Mouse (Mus musculus) MEL (cell line): ENCODE data around the gene N4bp2l2. TPM values are rescaled to one million over a fixed set of nuclear protein-coding genes. Genes with fewer than 3 reads are reported as not detected.

Experiments used
- DNase-seq: peaks from one replicate; pipeline ENCODE4 v3.0.0; 2011; ENCODE audit warnings: low read depth, low spot score
- H3K27ac ChIP-seq: 2 replicates; pipeline ENCODE4 v1.5.1; 2012; ENCODE audit warnings: low read depth, mild to moderate bottlenecking, control low read depth, low read length, moderate library complexity; ENCODE audit not compliant: control insufficient read depth
- H3K27me3 ChIP-seq, 2 experiments: fragments of 150-350 bp in 1 of 2; sonication (generic) in 1 of 2; 2 replicates each; pipeline ENCODE4 v1.6.1; 2012; ENCODE audit warnings: low read length in 2 of 2, mild to moderate bottlenecking in 2 of 2, improper control_type of control experiment in 1 of 2, moderate library complexity in 1 of 2; ENCODE audit not compliant: insufficient read depth in 2 of 2, control insufficient read depth in 1 of 2
- H3K36me3 ChIP-seq, 2 experiments: 2 replicates each; pipeline ENCODE4 v1.6.1; 2012 to 2014; ENCODE audit warnings: low read length in 2 of 2, improper control_type of control experiment in 1 of 2, inconsistent platforms in 1 of 2, mild to moderate bottlenecking in 1 of 2; ENCODE audit not compliant: insufficient read depth in 2 of 2, control insufficient read depth in 1 of 2
- H3K4me1 ChIP-seq, 2 experiments: fragments of 150-350 bp in 1 of 2; sonication (generic) in 1 of 2; 2 replicates each; pipeline ENCODE4 v1.6.1; 2012; ENCODE audit warnings: low read length in 2 of 2, improper control_type of control experiment in 1 of 2, mild to moderate bottlenecking in 1 of 2; ENCODE audit not compliant: insufficient read depth in 2 of 2, control insufficient read depth in 1 of 2
- H3K4me3 ChIP-seq, 2 experiments: fragments of 150-350 bp in 1 of 2; sonication (generic) in 1 of 2; 2 replicates each; pipeline ENCODE4 v1.5.1; 2012; ENCODE audit warnings: low read depth in 2 of 2, low read length in 2 of 2, mild to moderate bottlenecking in 2 of 2, moderate library complexity in 2 of 2, control low read depth in 1 of 2, improper control_type of control experiment in 1 of 2; ENCODE audit not compliant: control insufficient read depth in 1 of 2, insufficient read depth in 1 of 2
- H3K79me2 ChIP-seq: 2 replicates; pipeline ENCODE4 v1.6.1; 2012; ENCODE audit warnings: mild to moderate bottlenecking, low read length, moderate library complexity; ENCODE audit not compliant: control insufficient read depth, poor library complexity, insufficient read depth
- H3K9ac ChIP-seq: 2 replicates; pipeline ENCODE4 v1.6.1; 2012; ENCODE audit warnings: low read depth, mild to moderate bottlenecking, control low read depth, low read length, moderate library complexity; ENCODE audit not compliant: control insufficient read depth, poor library complexity, severe bottlenecking
- H3K9me3 ChIP-seq: fragments of 150-350 bp; sonication (generic); replicated peaks from 2 replicates; pipeline ENCODE4 v1.6.1; 2012; ENCODE audit warnings: mild to moderate bottlenecking, low read length, improper control_type of control experiment, moderate library complexity; ENCODE audit not compliant: insufficient read depth
- BHLHE40 ChIP-seq: IDR thresholded peaks from 2 replicates; pipeline ENCODE4 v1.6.1; 2012; ENCODE audit warnings: low read depth, mild to moderate bottlenecking, inconsistent platforms, low read length, improper control_type of control experiment, borderline replicate concordance
- CHD1 ChIP-seq: IDR thresholded peaks from 2 replicates; pipeline ENCODE4 v1.6.1; 2012; ENCODE audit warnings: low read depth, mild to moderate bottlenecking, inconsistent platforms, low read length, improper control_type of control experiment
- CHD2 ChIP-seq: IDR thresholded peaks from 2 replicates; pipeline ENCODE4 v1.6.1; 2011; ENCODE audit warnings: low read length, improper control_type of control experiment
- CTCF ChIP-seq, 3 experiments: IDR thresholded peaks in 2 of 3; conservative IDR thresholded peaks in 1 of 3; 2 replicates each; pipeline ENCODE4 v1.5.1; 2011 to 2012; ENCODE audit warnings: low read length in 3 of 3, low read depth in 2 of 3, mild to moderate bottlenecking in 2 of 3, improper control_type of control experiment in 1 of 3, inconsistent platforms in 1 of 3, mixed read lengths in 1 of 3, moderate library complexity in 1 of 3; ENCODE audit not compliant: control insufficient read depth in 1 of 3, insufficient read depth in 1 of 3, poor library complexity in 1 of 3, severe bottlenecking in 1 of 3
- E2F4 ChIP-seq: IDR thresholded peaks from 2 replicates; pipeline ENCODE4 v1.6.1; 2011; ENCODE audit warnings: low read depth, low read length, improper control_type of control experiment, borderline replicate concordance
- ELF1 ChIP-seq: IDR thresholded peaks from 2 replicates; pipeline ENCODE4 v1.6.1; 2014; ENCODE audit warnings: low read depth, mild to moderate bottlenecking, inconsistent platforms, low read length, improper control_type of control experiment, moderate library complexity
- ETS1 ChIP-seq: IDR thresholded peaks from 2 replicates; pipeline ENCODE4 v1.6.1; 2012; ENCODE audit warnings: low read depth, mild to moderate bottlenecking, inconsistent platforms, low read length, improper control_type of control experiment, moderate library complexity
- GATA1 ChIP-seq: IDR thresholded peaks from 2 replicates; pipeline ENCODE4 v1.6.1; 2011; ENCODE audit warnings: low read depth, low read length, improper control_type of control experiment
- HCFC1 ChIP-seq: IDR thresholded peaks from 2 replicates; pipeline ENCODE4 v1.6.1; 2012; ENCODE audit warnings: low read depth, mild to moderate bottlenecking, inconsistent platforms, low read length, improper control_type of control experiment, moderate library complexity
- JUND ChIP-seq: IDR thresholded peaks from 2 replicates; pipeline ENCODE4 v1.6.1; 2011; ENCODE audit warnings: low read depth, mild to moderate bottlenecking, improper control_type of control experiment, low read length
- MAFK ChIP-seq: IDR thresholded peaks from 2 replicates; pipeline ENCODE4 v1.6.1; 2011; ENCODE audit warnings: low read depth, mild to moderate bottlenecking, low read length, improper control_type of control experiment, borderline replicate concordance
- MAX ChIP-seq: IDR thresholded peaks from 2 replicates; pipeline ENCODE4 v1.6.1; 2011; ENCODE audit warnings: low read length, improper control_type of control experiment
- MAZ ChIP-seq: IDR thresholded peaks from 2 replicates; pipeline ENCODE4 v1.6.1; 2012; ENCODE audit warnings: low read depth, mild to moderate bottlenecking, inconsistent platforms, low read length, improper control_type of control experiment
- MEF2A ChIP-seq: IDR thresholded peaks from 2 replicates; pipeline ENCODE4 v1.6.1; 2014; ENCODE audit warnings: low read depth, mild to moderate bottlenecking, inconsistent platforms, low read length, improper control_type of control experiment; ENCODE audit not compliant: poor library complexity, insufficient replicate concordance, severe bottlenecking; ENCODE audit errors: extremely low read depth
- MXI1 ChIP-seq: IDR thresholded peaks from 2 replicates; pipeline ENCODE4 v1.6.1; 2011; ENCODE audit warnings: mild to moderate bottlenecking, low read depth, low read length, improper control_type of control experiment
- MYB ChIP-seq: IDR thresholded peaks from 2 replicates; pipeline ENCODE4 v1.6.1; 2011; ENCODE audit warnings: mild to moderate bottlenecking, low read depth, low read length, improper control_type of control experiment
- MYC ChIP-seq: IDR thresholded peaks from 2 replicates; pipeline ENCODE4 v1.6.1; 2011; ENCODE audit warnings: low read depth, mild to moderate bottlenecking, low read length, improper control_type of control experiment, moderate library complexity
- NELFE ChIP-seq: IDR thresholded peaks from 2 replicates; pipeline ENCODE4 v1.6.1; 2011; ENCODE audit warnings: low read depth, low read length, improper control_type of control experiment
- POLR2A ChIP-seq, 2 experiments: IDR thresholded peaks; 2 replicates each; pipeline ENCODE4 v1.6.1; 2011 to 2012; ENCODE audit warnings: low read length in 2 of 2, mild to moderate bottlenecking in 2 of 2, control low read depth in 1 of 2, improper control_type of control experiment in 1 of 2, low read depth in 1 of 2, moderate library complexity in 1 of 2; ENCODE audit not compliant: control insufficient read depth in 1 of 2, insufficient read depth in 1 of 2, poor library complexity in 1 of 2
- POLR2AphosphoS5 ChIP-seq: IDR thresholded peaks from 2 replicates; pipeline ENCODE4 v1.6.1; 2012; ENCODE audit warnings: low read depth, borderline replicate concordance, mild to moderate bottlenecking, inconsistent platforms, low read length, moderate library complexity, mixed read lengths
- RAD21 ChIP-seq: IDR thresholded peaks from 2 replicates; pipeline ENCODE4 v1.6.1; 2011; ENCODE audit warnings: mild to moderate bottlenecking, low read depth, low read length, improper control_type of control experiment
- RCOR1 ChIP-seq: IDR thresholded peaks from 2 replicates; pipeline ENCODE4 v1.6.1; 2012; ENCODE audit warnings: low read depth, mild to moderate bottlenecking, inconsistent platforms, low read length, improper control_type of control experiment
- SIN3A ChIP-seq: IDR thresholded peaks from 2 replicates; pipeline ENCODE4 v1.6.1; 2012; ENCODE audit warnings: low read length, improper control_type of control experiment, inconsistent platforms
- SMC3 ChIP-seq: IDR thresholded peaks from 2 replicates; pipeline ENCODE4 v1.6.1; 2011; ENCODE audit warnings: low read depth, low read length, improper control_type of control experiment
- TAL1 ChIP-seq: IDR thresholded peaks from 2 replicates; pipeline ENCODE4 v1.6.1; 2012; ENCODE audit warnings: mild to moderate bottlenecking, inconsistent platforms, low read length, moderate library complexity, mixed read lengths
- TBP ChIP-seq: IDR thresholded peaks from 2 replicates; pipeline ENCODE4 v1.8.0; 2011; ENCODE audit warnings: low read depth, low read length, improper control_type of control experiment
- TCF12 ChIP-seq: IDR thresholded peaks from 2 replicates; pipeline ENCODE4 v1.6.1; 2014; ENCODE audit warnings: low read depth, mild to moderate bottlenecking, inconsistent platforms, low read length, improper control_type of control experiment, moderate library complexity
- UBTF ChIP-seq: IDR thresholded peaks from 2 replicates; pipeline ENCODE4 v1.6.1; 2012; ENCODE audit warnings: low read depth, mild to moderate bottlenecking, inconsistent platforms, low read length, improper control_type of control experiment, moderate library complexity, borderline replicate concordance; ENCODE audit not compliant: insufficient read depth
- USF1 ChIP-seq: IDR thresholded peaks from 2 replicates; pipeline ENCODE4 v1.6.1; 2014; ENCODE audit warnings: low read depth, mild to moderate bottlenecking, inconsistent platforms, low read length, improper control_type of control experiment, moderate library complexity
- USF2 ChIP-seq, 2 experiments: IDR thresholded peaks; 2 replicates each; pipeline ENCODE4 v1.6.1; 2011 to 2012; ENCODE audit warnings: improper control_type of control experiment in 2 of 2, low read length in 2 of 2, borderline replicate concordance in 1 of 2, inconsistent platforms in 1 of 2, low read depth in 1 of 2, mild to moderate bottlenecking in 1 of 2; ENCODE audit not compliant: insufficient read depth in 1 of 2
- ZC3H11A ChIP-seq: IDR thresholded peaks from 2 replicates; pipeline ENCODE4 v1.6.1; 2012; ENCODE audit warnings: low read depth, mild to moderate bottlenecking, inconsistent platforms, low read length, improper control_type of control experiment
- ZKSCAN1 ChIP-seq: IDR thresholded peaks from 2 replicates; pipeline ENCODE4 v1.6.1; 2012; ENCODE audit warnings: low read depth, mild to moderate bottlenecking, inconsistent platforms, low read length, improper control_type of control experiment, moderate library complexity
- ZMIZ1 ChIP-seq: IDR thresholded peaks from 2 replicates; pipeline ENCODE4 v1.6.1; 2012; ENCODE audit warnings: low read depth, mild to moderate bottlenecking, inconsistent platforms, low read length, improper control_type of control experiment, moderate library complexity
- ZNF384 ChIP-seq: IDR thresholded peaks from 2 replicates; pipeline ENCODE4 v1.6.1; 2012; ENCODE audit warnings: low read depth, mild to moderate bottlenecking, inconsistent platforms, low read length, improper control_type of control experiment
- polyA plus RNA-seq, 2 experiments: library from polyadenylated mRNA; stranded (reverse) in 1 of 2; unstranded in 1 of 2; fragments of >175 nt in 1 of 2; fragments of >200 nt in 1 of 2; gene quantifications; 2 replicates each; pipeline versions ENCODE4 v1.2.1 to v1.2.4; 2012; ENCODE audit warnings: low replicate concordance in 2 of 2, low read depth in 1 of 2; ENCODE audit not compliant: insufficient read length in 2 of 2, insufficient read depth in 1 of 2, missing spikeins in 1 of 2
- total RNA-seq: library from RNA; depleted of rRNA; stranded (reverse); fragments of 300-350 nt; gene quantifications from 2 replicates; pipeline ENCODE4 v1.2.3, GENCODE M21; 2012

Gene N4bp2l2
- total and polyA plus RNA-seq, 3 experiments, result 67.5 to 74.9 TPM; not detected in 1

DNA sequence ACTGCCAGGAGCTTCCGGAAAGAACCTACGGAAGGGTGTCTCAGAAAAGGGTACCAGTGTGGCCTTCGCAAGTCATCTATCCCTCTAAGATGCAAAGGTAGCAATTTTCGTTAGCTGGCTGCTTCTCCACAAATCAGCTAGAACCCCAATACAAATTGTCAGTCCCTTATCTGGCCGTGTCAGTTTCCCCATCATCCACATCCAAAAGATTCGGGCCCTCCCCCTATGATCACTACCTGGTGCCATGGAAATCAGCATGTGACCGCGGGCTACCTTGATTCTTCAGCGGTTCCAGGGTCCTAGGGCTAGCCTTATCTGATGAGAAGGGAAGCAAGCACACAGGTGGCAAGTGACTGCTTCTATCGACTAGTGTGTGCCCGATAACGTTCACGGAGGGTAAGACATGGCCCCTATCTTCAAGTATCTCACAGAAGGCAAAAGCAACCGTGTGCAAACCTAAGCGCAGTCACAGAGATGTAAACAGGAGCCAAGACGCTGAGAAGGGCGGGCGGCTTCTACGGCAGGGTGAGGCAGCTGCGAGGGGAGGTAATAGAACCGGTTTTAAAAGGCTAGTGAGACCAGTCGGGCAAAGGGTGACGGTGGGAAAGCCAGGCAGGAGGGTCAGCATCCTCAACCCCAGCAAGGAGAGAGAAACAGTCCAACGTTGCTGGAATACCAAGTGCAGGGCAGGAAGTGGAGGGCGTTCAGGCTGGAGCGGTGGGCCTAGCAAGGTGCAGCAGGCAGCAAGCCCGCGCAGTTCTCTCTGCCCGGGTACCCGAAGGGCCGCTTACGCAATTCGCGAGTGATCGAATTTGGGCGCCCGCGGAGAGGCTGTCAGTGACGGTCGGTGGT is 72.9 kb downstream of the N4bp2l2 start:
- Histone ChIP-seq H3K27me3 (no peaks in the 10 kb centered on the region), H3K4me1 (peaks cover 12 to 15% of the 10 kb centered on the region in 2 experiments), H3K27ac (peak overlapping the region; percentile 77), H3K9ac (peak overlapping the region; percentile 83), H3K9me3 (no peaks in the 10 kb centered on the region), H3K36me3 (peaks cover 0 to 18% of the 10 kb centered on the region in 2 experiments; a peak in 2 of 4 replicates), H3K4me3 (peak overlapping the region; percentile 62 to 80), H3K79me2 (peaks cover 10% of the 10 kb centered on the region; the same call in 1 of the 2 replicates)
- TF ChIP-seq CHD1 (no peak), POLR2A (IDR thresholded peaks at IDR 0.05; ENCODE audit: control insufficient read depth in 1 of 2, insufficient read depth in 1 of 2, low read depth in 1 of 2, low read length in 2 of 2, poor library complexity in 1 of 2) (peak in 1 of 2 experiments; percentile 27; a peak in 1 of 4 replicates), ZC3H11A (no peak), E2F4 (0 out of 2 replicates have a peak, but pooled peaks have one; percentile 25), ZMIZ1 (no peak), POLR2AphosphoS5 (no peak), MYB (no peak), MXI1 (peak; percentile 43; the same call in 1 of the 2 replicates), MAZ (0 out of 2 replicates have a peak, but pooled peaks have one; percentile 36), USF2 (IDR thresholded peaks at IDR 0.05; ENCODE audit: borderline replicate concordance in 1 of 2, insufficient read depth in 1 of 2, low read depth in 1 of 2, low read length in 2 of 2) (0 out of 4 replicates have a peak, but pooled peaks of 1 of the 2 experiments have one; percentile 10), TBP (0 out of 2 replicates have a peak, but pooled peaks have one; percentile 29), CTCF (IDR thresholded peaks at IDR 0.05 in 2 of 3, conservative IDR thresholded peaks at IDR 0.05 in 1 of 3; ENCODE audit: control insufficient read depth in 1 of 3, insufficient read depth in 1 of 3, low read depth in 2 of 3, low read length in 3 of 3, poor library complexity in 1 of 3, severe bottlenecking in 1 of 3) (no peak), USF1 (peak; percentile 78), MYC (peak; percentile 48), ELF1 (no peak), UBTF (no peak; the same call in 1 of the 2 replicates), NELFE (no peak; the same call in 1 of the 2 replicates), MAX (peak; percentile 2; the same call in 1 of the 2 replicates), RAD21 (no peak), SMC3 (no peak), ZNF384 (no peak), TCF12 (peak; percentile 61), RCOR1 (0 out of 2 replicates have a peak, but pooled peaks have one; percentile 14), ETS1 (peak; percentile 79), GATA1 (peak; percentile 84), TAL1 (no peak), HCFC1 (peak; percentile 6), JUND (no peak), MAFK (0 out of 2 replicates have a peak, but pooled peaks have one; percentile 44), BHLHE40 (0 out of 2 replicates have a peak, but pooled peaks have one; percentile 17), CHD2 (no peak), ZKSCAN1 (no peak), SIN3A (peak; percentile 65), MEF2A (0 out of 2 replicates have a peak, but pooled peaks have one; percentile 31)
- peak; percentile 89 for DNase-seq
